Mouse (Mus musculus) activated CD4-positive, CD25-positive, alpha-beta regulatory T cell, adult 4 months (primary cell): ENCODE results near the gene Brsk2. TPM values are rescaled to one million over a fixed set of nuclear protein-coding genes. Genes with fewer than 3 reads are reported as not detected.

Experiments used
- ATAC-seq: one replicate; pipeline ENCODE4 v1.8.0; 2017
- polyA plus RNA-seq, 2 experiments: library from polyadenylated mRNA; unstranded; fragments of 100-300 nt; shearing (Covaris generic); gene quantifications; one replicate each; pipeline ENCODE4 v1.2.1; 2017

Gene Brsk2
- polyA plus RNA-seq, 2 experiments from 2014 or later, result 0.21 to 0.45 TPM

DNA sequence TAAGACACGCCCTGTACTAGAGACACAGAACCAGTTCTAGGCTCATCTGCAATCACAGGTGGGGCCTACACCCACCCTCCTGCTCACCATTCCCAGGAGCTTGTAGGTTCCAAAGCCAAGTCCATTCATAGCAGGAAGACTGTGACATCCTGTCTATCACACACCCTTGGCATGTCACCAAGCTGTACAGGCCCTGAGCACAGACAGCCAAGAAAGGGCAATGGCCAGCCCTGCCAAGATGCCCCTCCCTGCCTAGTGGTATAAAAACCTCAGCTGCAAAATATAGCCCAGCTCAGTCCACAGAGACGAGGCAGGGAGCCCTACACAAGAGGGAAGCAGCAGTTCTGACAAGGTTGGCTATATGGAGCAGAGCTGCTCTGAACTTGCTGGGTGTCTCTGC, 84.6 kb downstream of the Brsk2 start:
- ATAC-seq, result no peak

DNA sequence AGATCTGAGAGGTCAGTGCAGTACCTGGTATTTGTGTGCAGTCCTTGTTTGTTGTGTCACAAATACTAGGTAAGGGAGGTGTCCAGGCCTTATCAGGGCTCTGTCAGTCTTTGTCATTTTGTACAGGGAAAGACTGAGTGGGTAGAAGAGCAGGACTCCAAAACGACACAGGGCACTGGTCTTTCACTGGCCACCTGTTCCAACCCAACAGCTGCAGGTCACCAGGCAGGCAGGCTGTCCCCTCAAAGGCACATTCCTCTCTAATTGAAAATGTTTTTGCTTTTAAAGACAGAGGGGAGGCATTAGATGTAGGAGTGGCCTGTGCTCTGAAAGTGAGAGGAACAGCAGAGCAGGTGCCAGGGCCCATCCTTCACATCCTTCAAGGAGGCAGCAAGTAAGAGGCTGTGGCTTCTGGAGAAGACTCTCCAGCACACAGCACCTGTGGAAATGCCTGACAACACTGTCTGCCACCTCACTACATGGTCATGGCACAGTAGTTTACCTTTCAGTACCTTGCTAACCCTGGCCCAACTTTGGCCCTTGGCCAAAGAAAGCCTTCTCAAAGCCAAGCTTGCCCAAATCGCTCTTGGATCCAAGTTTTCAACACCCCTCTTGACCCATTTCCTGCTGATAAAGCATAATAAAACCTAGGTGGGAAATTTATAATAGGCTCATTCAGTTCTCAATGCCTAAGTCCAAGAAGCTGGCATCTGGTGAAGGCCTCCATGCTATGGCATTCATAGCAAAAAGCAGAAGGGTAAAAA, 85.7 kb downstream of the Brsk2 start:
- no peak for ATAC-seq

DNA sequence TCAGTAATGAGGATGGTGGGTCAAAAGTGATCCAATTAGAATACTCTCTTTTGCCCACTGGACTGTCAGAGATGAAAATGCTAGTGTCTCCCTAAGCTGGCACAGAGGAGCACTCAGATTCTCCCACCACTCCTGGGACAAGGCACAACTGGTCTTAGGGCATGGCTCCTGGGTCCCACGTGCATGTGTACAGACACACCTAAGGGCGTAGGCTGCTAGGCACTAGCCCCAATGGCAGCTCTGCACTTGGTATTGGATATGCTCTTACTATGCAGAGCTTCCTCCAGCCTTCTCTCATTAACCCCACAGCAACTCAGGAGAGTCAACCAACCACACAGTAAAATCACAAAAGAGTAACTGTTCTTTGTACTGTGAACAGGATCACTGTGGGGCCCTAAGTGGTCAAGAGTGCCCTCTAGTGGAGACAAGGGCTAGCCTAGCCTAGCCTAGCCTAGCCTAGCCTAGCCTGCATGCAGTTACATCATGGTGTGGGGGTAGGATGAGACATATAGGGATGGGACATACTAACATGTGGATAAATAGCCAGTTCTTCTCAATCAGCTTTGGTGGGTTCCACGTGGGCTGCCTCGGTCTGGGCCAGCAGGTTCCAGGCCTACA, 88.1 kb downstream of the Brsk2 start:
- no peak for ATAC-seq

DNA sequence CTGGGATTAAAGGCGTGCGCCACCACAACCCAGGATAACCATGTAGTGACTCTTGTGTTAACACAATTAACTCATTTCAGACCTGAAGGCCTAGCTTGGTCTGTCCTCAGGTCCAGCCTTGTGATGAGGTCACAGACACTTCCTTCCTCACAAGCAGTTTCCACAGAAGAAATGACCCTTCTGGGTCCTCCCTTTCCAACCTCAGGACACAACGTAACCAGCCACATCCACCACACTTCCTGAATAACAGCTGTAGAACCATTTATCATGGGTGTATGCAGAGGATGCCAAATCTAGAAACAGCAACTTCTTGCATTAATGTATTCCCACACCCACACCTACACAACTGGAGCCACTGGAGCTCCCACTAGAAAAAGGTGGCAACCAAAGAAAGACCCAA, 91.2 kb downstream of the Brsk2 start:
- no peak for ATAC-seq

DNA sequence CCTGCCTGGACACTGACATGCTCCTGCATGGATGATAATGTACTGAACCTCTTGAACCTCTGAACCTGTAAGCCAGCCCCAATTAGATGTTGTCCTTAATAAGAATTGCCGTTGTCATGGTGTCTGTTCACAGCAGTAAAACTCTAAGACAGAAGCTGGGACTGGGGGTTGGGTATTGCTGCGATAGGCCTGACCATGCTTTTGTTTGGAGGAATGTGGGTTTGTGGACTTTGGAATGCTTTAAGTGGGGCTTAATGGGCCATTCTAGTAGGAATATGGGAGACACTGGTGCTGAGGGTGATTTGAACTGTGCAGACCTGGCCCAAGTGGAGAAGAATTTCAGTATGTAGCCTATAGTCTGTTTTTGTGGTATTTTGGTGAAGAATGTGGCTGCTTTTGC, 95.8 kb downstream of the Brsk2 start:
- no peak for ATAC-seq

DNA sequence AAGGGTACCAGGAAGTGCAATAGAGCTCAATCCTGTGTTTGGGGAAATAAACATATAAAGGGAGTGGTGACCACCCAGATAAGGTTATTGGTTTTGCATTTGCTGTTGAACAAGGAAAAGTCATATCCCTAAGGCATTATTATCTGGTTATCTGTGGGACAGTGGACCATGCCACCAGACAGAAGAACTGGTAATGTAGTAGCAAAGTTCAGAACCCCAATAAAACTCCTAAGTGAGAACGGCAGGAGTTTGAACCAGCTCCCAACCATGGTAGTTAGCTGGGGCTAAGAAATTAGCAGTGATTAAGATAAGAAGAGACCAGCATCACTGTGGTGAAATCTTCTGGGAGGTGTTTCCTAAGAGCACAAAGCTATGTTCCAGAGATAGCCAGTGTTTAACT, 96.4 kb downstream of the Brsk2 start:
- no peak for ATAC-seq

DNA sequence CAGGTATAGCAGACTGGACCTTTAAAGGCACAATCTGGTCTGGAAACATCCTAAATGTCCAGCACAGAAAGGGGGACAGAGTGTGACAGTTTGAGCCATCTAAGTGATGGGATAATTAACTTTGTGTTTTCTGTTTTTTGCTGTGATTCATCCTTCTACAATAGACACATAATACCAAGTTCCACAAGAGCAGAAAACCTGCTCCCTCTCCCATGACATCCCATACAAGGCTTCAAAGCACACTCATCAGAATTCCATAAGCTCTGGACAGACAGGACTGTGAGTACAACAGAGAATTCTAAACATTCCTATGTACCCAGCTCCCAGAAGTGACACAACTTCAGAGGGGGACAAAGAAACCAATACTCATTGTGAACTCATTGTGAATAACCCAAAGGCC, 101.0 kb downstream of the Brsk2 start:
- ATAC-seq, result no peak

Other genes with a start within 250 kb of the Brsk2 start
- not detected for gene Muc5ac, start 160.8 kb upstream of the Brsk2 start, polyA plus RNA-seq
- gene Muc5b, start 110.7 kb upstream of the Brsk2 start, polyA plus RNA-seq, result not detected
- gene Tollip, start 31.2 kb upstream of the Brsk2 start, polyA plus RNA-seq, result 10 to 100 TPM; 22.4 to 23.8 TPM
- gene Mob2, start 111.3 kb downstream of the Brsk2 start, polyA plus RNA-seq, result 10 to 100 TPM; 55.7 to 62.4 TPM
- gene Dusp8, start 146.1 kb downstream of the Brsk2 start, polyA plus RNA-seq, result under 1 TPM; 0.09 to 0.16 TPM
- gene Gm45618, start 171.0 kb downstream of the Brsk2 start, polyA plus RNA-seq, result not detected
- not detected for gene Gm39115, start 186.3 kb downstream of the Brsk2 start, polyA plus RNA-seq
- not detected for gene Gm45337, start 194.9 kb downstream of the Brsk2 start, polyA plus RNA-seq
- gene Gm29735, start 207.4 kb downstream of the Brsk2 start, polyA plus RNA-seq, result not detected
- gene Gm4553, start 216.0 kb downstream of the Brsk2 start, polyA plus RNA-seq, result not detected
- not detected for gene Krtap5-2, start 226.3 kb downstream of the Brsk2 start, polyA plus RNA-seq
- not detected for gene Gm10153, start 240.6 kb downstream of the Brsk2 start, polyA plus RNA-seq